7 mouse cellular contexts compared by ENCODE assay signal in the genomic region with DNA sequence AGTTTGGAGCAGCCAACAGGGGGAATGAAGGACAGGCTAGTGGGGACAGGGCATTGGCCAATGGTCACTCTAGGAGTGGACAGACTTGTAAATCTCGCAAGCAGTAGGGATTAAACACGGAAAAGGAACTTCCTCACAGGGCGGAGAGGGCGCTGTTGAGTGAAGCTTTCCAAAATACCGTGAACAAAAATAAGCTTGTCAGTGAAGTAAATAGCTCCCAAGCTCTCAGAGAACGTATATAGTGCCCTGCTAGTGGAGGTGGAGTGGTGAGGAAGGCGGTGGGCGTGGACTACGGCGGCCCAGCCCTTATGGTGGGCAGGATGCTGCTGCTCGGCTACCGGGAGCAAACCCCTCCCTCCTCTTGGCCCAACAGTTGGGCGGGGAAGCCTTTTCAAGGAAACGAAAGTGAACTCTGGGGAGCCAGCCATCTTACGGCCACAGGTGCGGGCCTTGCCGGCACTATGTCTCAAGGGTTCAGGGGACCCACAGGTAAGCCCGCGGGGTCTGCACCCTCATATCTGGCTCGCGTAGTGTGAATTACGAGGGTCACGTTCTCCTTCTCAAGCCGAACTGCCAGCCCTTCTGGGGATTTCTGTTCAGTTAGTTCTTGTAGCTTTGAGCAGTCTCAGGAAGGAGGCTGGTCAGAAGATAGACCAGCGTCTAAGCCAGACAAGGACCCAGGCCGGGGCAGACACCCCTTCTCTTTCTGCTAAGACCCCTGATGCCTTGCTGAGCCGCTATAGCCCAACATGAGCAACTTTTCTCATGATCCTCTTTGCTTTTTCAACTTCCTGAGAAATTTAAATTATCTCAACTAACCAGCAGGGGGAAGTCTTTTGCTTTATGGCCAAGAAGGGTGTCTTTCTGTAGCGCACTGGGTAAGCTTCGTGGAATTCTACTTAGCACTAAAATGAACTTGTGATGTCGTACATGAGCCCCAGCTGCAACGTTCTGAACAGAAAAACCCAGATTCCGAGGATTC. TPM values are rescaled to one million over a fixed set of nuclear protein-coding genes. Genes with fewer than 3 reads are reported as not detected.
DNase-seq lines count a peak whose midpoint lies in the region; ATAC-seq and TF ChIP-seq lines count a peak whose summit lies in the region.

No protein-coding gene starts in this region.

- peak; percentile 71 for ATAC-seq in hindbrain, embryonic 15.5 days (ENCODE audit: low FRiP score, low read depth)

- peaks cover 25% of the 10 kb centered on the region for H3K4me1 ChIP-seq in hindbrain, embryonic 15.5 days (replicated peaks)
- peaks cover 22% of the 10 kb centered on the region for H3K4me1 ChIP-seq in midbrain, embryonic 10.5 days

- H3K27ac ChIP-seq in gastrocnemius, adult 2 months: peak overlapping the region; percentile 88
- peak overlapping the region; percentile 65 for H3K27ac ChIP-seq in hindbrain, embryonic 15.5 days (replicated peaks)
- peak overlapping the region; percentile 65 for H3K27ac ChIP-seq in midbrain, embryonic 10.5 days (replicated peaks)

- TF ChIP-seq CTCF in gastrocnemius, adult 2 months (IDR thresholded peaks at IDR 0.05): peak; percentile 59

- WGBS in hindbrain, embryonic 15.5 days: 3% methylated on average over 32 of the region's 32 CpGs
- WGBS in midbrain, embryonic 10.5 days: 4% methylated on average over 32 of the region's 32 CpGs

- H3K27me3 ChIP-seq in hindbrain, embryonic 15.5 days: no peaks in the 10 kb centered on the region
- no peaks in the 10 kb centered on the region for H3K27me3 ChIP-seq in midbrain, embryonic 10.5 days (ENCODE audit: low read depth, poor library complexity, severe bottlenecking)

- no peaks in the 10 kb centered on the region for H3K36me3 ChIP-seq in hindbrain, embryonic 15.5 days
- H3K36me3 ChIP-seq in midbrain, embryonic 10.5 days: peaks cover 6% of the 10 kb centered on the region

- H3K9ac ChIP-seq in hindbrain, embryonic 15.5 days: peak overlapping the region; percentile 39

- intact Hi-C loops in gastrocnemius, adult 2 months (cut with DNase I): loop anchor here (2.0 to 5.0 kb wide), 3 partner anchors 16 to 127 kb away; partner anchors contain the start of genes Adar and Ube2q1
- intact Hi-C loops in left cerebral cortex, postnatal 4 days (cut with DNase I): no loop called here

- peak overlapping the region; percentile 77 for H3K4me3 ChIP-seq in gastrocnemius, adult 2 months
- H3K4me3 ChIP-seq in hindbrain, embryonic 15.5 days: peak overlapping the region; percentile 39
- H3K4me3 ChIP-seq in midbrain, embryonic 10.5 days: peak overlapping the region; percentile 60

- peak; percentile 91 to 96 for DNase-seq in adrenal gland, adult (ENCODE audit: inconsistent age in 2 of 2, low spot score in 1 of 2)
- DNase-seq in cerebellum, postnatal 36 days: peak; percentile 37 to 38
- DNase-seq in gastrocnemius, adult 2 months: peak; percentile 89
- DNase-seq in left cerebral cortex, postnatal 4 days: peak; percentile 51
- DNase-seq in midbrain, embryonic 10.5 days (ENCODE audit: low spot score): peak; percentile 63
- peak; percentile 74 for DNase-seq in skeletal muscle tissue, adult 2 months (ENCODE audit: low read depth, low spot score)

- no peaks in the 10 kb centered on the region for H3K9me3 ChIP-seq in hindbrain, embryonic 15.5 days
- no peaks in the 10 kb centered on the region for H3K9me3 ChIP-seq in midbrain, embryonic 10.5 days (replicated peaks)

- H3K4me2 ChIP-seq in hindbrain, embryonic 15.5 days: peak overlapping the region; percentile 58

RNA-seq across cellular contexts. Expression of gene Adar, which starts 15.8 kb away (rescaled TPM):
- 1 to 10 TPM; 3.0 to 3.4 TPM for total RNA-seq in gastrocnemius, adult 2 months (2021)
- polyA plus RNA-seq in hindbrain, embryonic 15.5 days (2015; fragmentation: Nextera tagmentation; extraction: Ambion mirVana): 27.1 and 30.3 TPM in 2 replicates
- 100 to 1,000 TPM; 102 to 106 TPM for total RNA-seq in left cerebral cortex, postnatal 4 days (2021)
- polyA plus RNA-seq in midbrain, embryonic 10.5 days (2016; fragmentation: Nextera tagmentation; extraction: Ambion mirVana): 13.6 and 16.4 TPM in 2 replicates

RNA-seq across cellular contexts. Expression of gene Chrnb2, which starts 33.8 kb away (rescaled TPM):
- under 1 TPM; 0.08 to 0.11 TPM for total RNA-seq in gastrocnemius, adult 2 months (2021)
- polyA plus RNA-seq in hindbrain, embryonic 15.5 days (2015; fragmentation: Nextera tagmentation; extraction: Ambion mirVana): 23.3 and 27.4 TPM in 2 replicates
- 10 to 100 TPM; 28.4 to 29.2 TPM for total RNA-seq in left cerebral cortex, postnatal 4 days (2021)
- 5.9 and 11.3 TPM in 2 replicates for polyA plus RNA-seq in midbrain, embryonic 10.5 days (2016; fragmentation: Nextera tagmentation; extraction: Ambion mirVana)

RNA-seq across cellular contexts. Expression of gene Ube2q1, which starts 42.8 kb away (rescaled TPM):
- 10 to 100 TPM; 14.2 to 15.9 TPM for total RNA-seq in gastrocnemius, adult 2 months (2021)
- polyA plus RNA-seq in hindbrain, embryonic 15.5 days (2015; fragmentation: Nextera tagmentation; extraction: Ambion mirVana): 12.2 and 12.3 TPM in 2 replicates
- 10 to 100 TPM; 74.5 to 79.3 TPM for total RNA-seq in left cerebral cortex, postnatal 4 days (2021)
- 12.5 and 12.9 TPM in 2 replicates for polyA plus RNA-seq in midbrain, embryonic 10.5 days (2016; fragmentation: Nextera tagmentation; extraction: Ambion mirVana)

Comparison
In these comparisons a context has a peak if more than half of its experiments do, and no peak if none do; other contexts are left out.
1. Peak in every context shown above with its lines: DNase-seq, ATAC-seq, H3K4me3 ChIP-seq and H3K27ac ChIP-seq.
2. DNase-seq: peak in every context shown above with its lines; median percentile 94 in adrenal gland, adult; 89 in gastrocnemius, adult 2 months; 74 in skeletal muscle tissue, adult 2 months; 63 in midbrain, embryonic 10.5 days; 51 in left cerebral cortex, postnatal 4 days; 38 in cerebellum, postnatal 36 days.
3. RNA of gene Adar, which starts 15.8 kb away (total RNA-seq): 102 to 106 TPM in left cerebral cortex, postnatal 4 days; 3.0 to 3.4 TPM in gastrocnemius, adult 2 months; every median in the first group is over 10 times any median in the second.
4. RNA of gene Chrnb2, which starts 33.8 kb away (total RNA-seq): 28.4 to 29.2 TPM in left cerebral cortex, postnatal 4 days; 0.08 to 0.11 TPM in gastrocnemius, adult 2 months; every median in the first group is over 10 times any median in the second.
5. RNA of gene Ube2q1, which starts 42.8 kb away (total RNA-seq): 74.5 to 79.3 TPM in left cerebral cortex, postnatal 4 days; 14.2 to 15.9 TPM in gastrocnemius, adult 2 months; every median in the first group is over 4 times any median in the second.